In the genomic region with DNA sequence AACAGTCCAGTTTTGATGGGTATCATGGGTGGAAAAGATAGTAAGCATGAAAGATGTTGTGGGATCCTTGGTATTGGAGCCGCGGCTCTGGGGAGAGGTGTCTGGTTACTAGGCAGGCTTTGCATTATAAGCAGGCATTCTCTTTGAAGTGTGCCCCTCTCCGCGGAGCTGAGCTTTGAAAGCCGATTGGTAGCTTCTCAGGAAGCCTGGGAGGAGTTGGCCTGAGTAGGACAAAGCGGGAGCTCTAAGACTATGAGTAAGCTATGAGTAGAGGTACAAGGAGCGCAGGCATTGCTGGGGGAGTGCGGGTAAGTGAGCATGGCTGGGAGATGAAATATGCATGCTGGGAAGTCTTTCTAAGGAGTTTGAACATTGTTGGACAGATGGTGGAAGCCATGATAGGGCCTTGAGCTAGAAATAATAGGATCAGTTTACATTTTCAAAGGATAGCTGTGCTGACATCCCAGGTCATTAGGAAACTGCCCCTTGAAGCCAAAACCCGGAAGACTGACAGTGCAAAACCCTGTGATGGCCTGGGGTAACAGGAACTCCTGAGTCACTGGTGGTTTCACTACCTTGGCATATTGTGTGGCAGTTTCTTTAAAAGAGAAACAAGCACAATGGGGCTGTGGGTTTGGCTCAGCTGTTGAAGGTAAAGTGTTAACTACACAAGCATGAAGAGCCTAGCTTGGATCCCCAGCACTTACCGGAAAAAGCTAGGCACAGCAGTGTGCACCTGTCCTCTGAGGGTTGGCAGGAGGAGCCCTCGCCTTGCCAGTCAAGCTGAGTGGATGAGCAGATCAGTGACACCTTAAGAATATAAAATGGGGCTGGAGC, we compare ENCODE assay signal across 8 mouse cellular contexts. TPM values are rescaled to one million over a fixed set of nuclear protein-coding genes. Genes with fewer than 3 reads are reported as not detected.
DNase-seq lines count a peak whose midpoint lies in the region; ATAC-seq and TF ChIP-seq lines count a peak whose summit lies in the region.

No protein-coding gene starts in this region.

- no peak for ATAC-seq in intestine, embryonic 15.5 days
- ATAC-seq in midbrain, embryonic 16.5 days, result peak; percentile 32; the same call in 1 of the 2 replicates
- no peak for ATAC-seq in inflammation-experienced regulatory T-cells, adult 6 months

- peaks cover 13% of the 10 kb centered on the region for H3K36me3 ChIP-seq in embryonic facial prominence, embryonic 10.5 days (replicated peaks)
- H3K36me3 ChIP-seq in intestine, embryonic 15.5 days, result 0 out of 2 replicates have a peak, but pooled peaks cover 4% of the 10 kb centered on the region
- no peaks in the 10 kb centered on the region; the same call in 1 of the 2 replicates for H3K36me3 ChIP-seq in midbrain, embryonic 16.5 days (ENCODE audit: control insufficient read depth, insufficient read depth, low read length)
- no peaks in the 10 kb centered on the region for H3K36me3 ChIP-seq in kidney, adult 2 months (ENCODE audit: control insufficient read depth, insufficient read depth, low read length)

- H3K27ac ChIP-seq in embryonic facial prominence, embryonic 10.5 days (replicated peaks), result peak overlapping the region; percentile 80
- H3K27ac ChIP-seq in intestine, embryonic 15.5 days, result no peak overlapping the region
- H3K27ac ChIP-seq in midbrain, embryonic 16.5 days (ENCODE audit: low read length), result peak overlapping the region; percentile 68
- no peak overlapping the region for H3K27ac ChIP-seq in kidney, adult 2 months (ENCODE audit: insufficient read depth, low read depth, low read length)

- H3K9ac ChIP-seq in intestine, embryonic 15.5 days, result no peak overlapping the region
- H3K9ac ChIP-seq in midbrain, embryonic 16.5 days (ENCODE audit: low read depth, low read length), result peak overlapping the region; percentile 50; the same call in 1 of the 2 replicates

- H3K4me2 ChIP-seq in intestine, embryonic 15.5 days (replicated peaks), result 0 out of 2 replicates have a peak overlapping the region, but pooled peaks have one; percentile 24
- peak overlapping the region; percentile 59 for H3K4me2 ChIP-seq in midbrain, embryonic 16.5 days (ENCODE audit: low read length)

- WGBS in embryonic facial prominence, embryonic 10.5 days, result 18% methylated on average over 11 of the region's 11 CpGs
- WGBS in intestine, embryonic 15.5 days, result 34% methylated on average over 11 of the region's 11 CpGs
- WGBS in midbrain, embryonic 16.5 days, result 13% methylated on average over 11 of the region's 11 CpGs
- WGBS in kidney, adult 2 months, result 46% methylated on average over 11 of the region's 11 CpGs

- TF ChIP-seq CTCF in kidney, adult 2 months (conservative IDR thresholded peaks at IDR 0.05; ENCODE audit: insufficient read depth, insufficient read length, low read depth, low read length), result no peak

- H3K9me3 ChIP-seq in embryonic facial prominence, embryonic 10.5 days, result no peaks in the 10 kb centered on the region
- H3K9me3 ChIP-seq in intestine, embryonic 15.5 days, result no peaks in the 10 kb centered on the region
- 0 out of 2 replicates have a peak, but pooled peaks cover 2% of the 10 kb centered on the region for H3K9me3 ChIP-seq in midbrain, embryonic 16.5 days (replicated peaks; ENCODE audit: control insufficient read depth, low read length, poor library complexity, severe bottlenecking)

- peak overlapping the region; percentile 40 for H3K4me3 ChIP-seq in embryonic facial prominence, embryonic 10.5 days
- H3K4me3 ChIP-seq in intestine, embryonic 15.5 days (replicated peaks), result no peak overlapping the region; the same call in 1 of the 2 replicates
- peak overlapping the region; percentile 25 for H3K4me3 ChIP-seq in midbrain, embryonic 16.5 days (ENCODE audit: low read depth, low read length)
- H3K4me3 ChIP-seq in kidney, adult 2 months (ENCODE audit: insufficient read depth, low read depth, low read length), result no peak overlapping the region

- TF ChIP-seq POLR2A in kidney, adult 2 months (IDR thresholded peaks at IDR 0.05; ENCODE audit: low read depth, low read length), result no peak

- H3K4me1 ChIP-seq in embryonic facial prominence, embryonic 10.5 days, result peaks cover 29% of the 10 kb centered on the region
- no peaks in the 10 kb centered on the region for H3K4me1 ChIP-seq in intestine, embryonic 15.5 days (replicated peaks)
- H3K4me1 ChIP-seq in midbrain, embryonic 16.5 days (ENCODE audit: control insufficient read depth, insufficient read depth, low read length), result peaks cover 17% of the 10 kb centered on the region
- H3K4me1 ChIP-seq in kidney, adult 2 months (ENCODE audit: control insufficient read depth, insufficient read depth, low read length), result no peaks in the 10 kb centered on the region

- H3K27me3 ChIP-seq in embryonic facial prominence, embryonic 10.5 days (replicated peaks; ENCODE audit: low read depth, poor library complexity, severe bottlenecking), result no peaks in the 10 kb centered on the region
- no peaks in the 10 kb centered on the region for H3K27me3 ChIP-seq in intestine, embryonic 15.5 days (replicated peaks)
- no peaks in the 10 kb centered on the region for H3K27me3 ChIP-seq in midbrain, embryonic 16.5 days (ENCODE audit: control insufficient read depth, insufficient read depth, low read depth, low read length)
- no peaks in the 10 kb centered on the region for H3K27me3 ChIP-seq in kidney, adult 2 months (replicated peaks; ENCODE audit: control insufficient read depth, insufficient read depth, low read length)

- DNase-seq in right cerebral cortex, postnatal 4 days, result peak; percentile 24
- no peak for DNase-seq in right cerebral cortex, postnatal 25 days
- peak; percentile 77 for DNase-seq in embryonic facial prominence, embryonic 10.5 days (ENCODE audit: low spot score)
- no peak for DNase-seq in urinary bladder, postnatal 36 days (ENCODE audit: low spot score in 2 of 2)
- no peak for DNase-seq in kidney, adult 2 months

RNA-seq across cellular contexts. Expression of a gene that starts 2.5 kb away (rescaled TPM):
- polyA plus RNA-seq in embryonic facial prominence, embryonic 10.5 days (2016; fragmentation: Nextera tagmentation; extraction: Ambion mirVana), result 5.8 and 7.6 TPM in 2 replicates
- polyA plus RNA-seq in intestine, embryonic 15.5 days (2015; fragmentation: Nextera tagmentation; extraction: Ambion mirVana), result 3.8 and 4.7 TPM in 2 replicates
- 8.2 TPM in 2 replicates for polyA plus RNA-seq in midbrain, embryonic 16.5 days (2015; fragmentation: Nextera tagmentation; extraction: Ambion mirVana)
- 0.20 and 0.22 TPM in 2 replicates for polyA plus RNA-seq in kidney, adult 2 months (2012; rRNA removed)
- polyA plus RNA-seq in inflammation-experienced regulatory T-cells, adult 6 months (2017; shearing (Covaris generic)), result 1 to 10 TPM in 2 of 3 experiments, under 1 TPM in 1; 0.75 to 4.5 (median 2.4) TPM

RNA-seq across cellular contexts. Expression of a gene that starts 58.7 kb away (rescaled TPM):
- polyA plus RNA-seq in embryonic facial prominence, embryonic 10.5 days (2016; fragmentation: Nextera tagmentation; extraction: Ambion mirVana), result 51.3 and 54.5 TPM in 2 replicates
- 48.7 and 53.7 TPM in 2 replicates for polyA plus RNA-seq in intestine, embryonic 15.5 days (2015; fragmentation: Nextera tagmentation; extraction: Ambion mirVana)
- polyA plus RNA-seq in midbrain, embryonic 16.5 days (2015; fragmentation: Nextera tagmentation; extraction: Ambion mirVana), result 72.8 and 79.1 TPM in 2 replicates
- 54.8 and 61.9 TPM in 2 replicates for polyA plus RNA-seq in kidney, adult 2 months (2012; rRNA removed)
- 10 to 100 TPM; 32.1 to 46.4 (median 45.6) TPM for polyA plus RNA-seq in inflammation-experienced regulatory T-cells, adult 6 months (2017; shearing (Covaris generic))

Comparison
In these comparisons a context has a peak if more than half of its experiments do, and no peak if none do; other contexts are left out.
1. DNase-seq: peak in right cerebral cortex, postnatal 4 days (single experiment) and embryonic facial prominence, embryonic 10.5 days (single experiment); none in right cerebral cortex, postnatal 25 days (single experiment), urinary bladder, postnatal 36 days (0 of 2) and kidney, adult 2 months (single experiment).
2. H3K27ac ChIP-seq: peak in embryonic facial prominence, embryonic 10.5 days (single experiment) and midbrain, embryonic 16.5 days (single experiment); none in intestine, embryonic 15.5 days (single experiment) and kidney, adult 2 months (single experiment).
3. H3K4me3 ChIP-seq: peak in embryonic facial prominence, embryonic 10.5 days (single experiment) and midbrain, embryonic 16.5 days (single experiment); none in intestine, embryonic 15.5 days (single experiment) and kidney, adult 2 months (single experiment).